Mouse (Mus musculus) brain, adult 2 months (tissue): ENCODE results near the gene Hspg2.
"Not testable (repeated sequence)": the region's sequence is repeated elsewhere in the genome, so short reads cannot be mapped to it uniquely, and the experiment has no call there.

Experiments used
- DNase-seq: peaks from one replicate; pipeline ENCODE4 v3.0.0; 2011; ENCODE audit warnings: low read depth, low spot score

Gene Hspg2

GRCm38 (mm10) chr4:137574469-137574868 is 105.9 kb downstream of the Hspg2 start, which contains the start of gene Ldlrad2:
Gene Ldlrad2, minus strand, starts transcription at chr4:137574569.
- DNase-seq = no peak

- no peak for DNase-seq
Measured at GRCm38 (mm10) chr4:137577486-137577885, 108.9 kb downstream of the Hspg2 start.

GRCm38 (mm10) chr4:137578181-137578845 is 109.7 kb downstream of the Hspg2 start:
- DNase-seq = peak; percentile 75

- DNase-seq = no peak
Measured at GRCm38 (mm10) chr4:137579789-137580188, 111.2 kb downstream of the Hspg2 start.

GRCm38 (mm10) chr4:137580299-137580698 is 111.7 kb downstream of the Hspg2 start:
- DNase-seq = no peak

GRCm38 (mm10) chr4:137581815-137582214 is 113.2 kb downstream of the Hspg2 start:
- no peak for DNase-seq

- not testable (repeated sequence) for DNase-seq
Measured at GRCm38 (mm10) chr4:137589095-137589494, 120.5 kb downstream of the Hspg2 start.

GRCm38 (mm10) chr4:137589586-137589985 is 121.0 kb downstream of the Hspg2 start:
- no peak for DNase-seq

- DNase-seq = no peak
Measured at GRCm38 (mm10) chr4:137590961-137591360, 122.4 kb downstream of the Hspg2 start.

- peak; percentile 99 for DNase-seq
Measured at GRCm38 (mm10) chr4:137593601-137594495, 125.3 kb downstream of the Hspg2 start, which contains the start of gene Usp48. Gene Usp48, plus strand, starts transcription at chr4:137593755.

GRCm38 (mm10) chr4:137594496-137595270 is 126.1 kb downstream of the Hspg2 start:
- peak; percentile 76 for DNase-seq

GRCm38 (mm10) chr4:137597098-137597630 is 128.6 kb downstream of the Hspg2 start:
- DNase-seq = no peak

- no peak for DNase-seq
Measured at GRCm38 (mm10) chr4:137598577-137598976, 130.0 kb downstream of the Hspg2 start.

GRCm38 (mm10) chr4:137603449-137604171 is 135.0 kb downstream of the Hspg2 start:
- no peak for DNase-seq

GRCm38 (mm10) chr4:137607023-137607422 is 138.5 kb downstream of the Hspg2 start:
- DNase-seq = no peak

- DNase-seq = no peak
Measured at GRCm38 (mm10) chr4:137609281-137609680, 140.7 kb downstream of the Hspg2 start.

GRCm38 (mm10) chr4:137609702-137610101 is 141.1 kb downstream of the Hspg2 start:
- no peak for DNase-seq

- no peak for DNase-seq
Measured at GRCm38 (mm10) chr4:137610256-137610655, 141.7 kb downstream of the Hspg2 start.
